Mouse (Mus musculus) layer of hippocampus, postnatal 14 days (tissue): Measurements from ENCODE around the gene Cacna1d. TPM values are rescaled to one million over a fixed set of nuclear protein-coding genes. Genes with fewer than 3 reads are reported as not detected.

Experiments used
- DNase-seq, 2 experiments: peaks; one replicate each; pipeline ENCODE4 v3.0.0; 2021 to 2022; ENCODE audit warnings: low spot score in 2 of 2, mixed read lengths in 1 of 2
- total RNA-seq, 2 experiments: library from RNA; stranded (reverse); gene quantifications; 2 replicates each; pipeline ENCODE4 v1.2.3; 2021

Cacna1d gene
- total RNA-seq, 2 experiments from 2014 or later = 49.8 to 56.7 TPM

DNA sequence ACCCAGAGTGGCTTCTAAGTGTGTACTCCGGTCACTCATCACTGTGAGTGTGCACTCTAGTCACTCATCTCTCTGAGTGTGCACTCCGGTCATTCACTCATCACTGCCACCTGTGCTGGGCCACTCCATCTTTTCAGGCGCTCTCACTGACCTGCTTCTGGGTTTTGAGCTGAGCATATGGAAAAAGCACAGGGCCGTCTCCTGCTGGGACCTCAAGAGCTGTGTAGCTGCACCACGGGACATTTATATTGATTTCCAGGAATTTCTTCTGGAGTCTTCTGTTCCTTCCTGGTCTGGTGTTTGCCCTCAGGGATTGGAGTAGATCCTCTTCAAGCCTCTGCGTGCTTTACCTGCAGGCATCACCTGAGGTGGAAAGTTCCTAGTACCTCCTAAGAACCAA, 269.2 kb downstream of the Cacna1d start:
- DNase-seq = no peak

- no peak for DNase-seq
Measured at GRCm38 (mm10) chr14:30219851-30220250, 271.4 kb downstream of the Cacna1d start.

DNA sequence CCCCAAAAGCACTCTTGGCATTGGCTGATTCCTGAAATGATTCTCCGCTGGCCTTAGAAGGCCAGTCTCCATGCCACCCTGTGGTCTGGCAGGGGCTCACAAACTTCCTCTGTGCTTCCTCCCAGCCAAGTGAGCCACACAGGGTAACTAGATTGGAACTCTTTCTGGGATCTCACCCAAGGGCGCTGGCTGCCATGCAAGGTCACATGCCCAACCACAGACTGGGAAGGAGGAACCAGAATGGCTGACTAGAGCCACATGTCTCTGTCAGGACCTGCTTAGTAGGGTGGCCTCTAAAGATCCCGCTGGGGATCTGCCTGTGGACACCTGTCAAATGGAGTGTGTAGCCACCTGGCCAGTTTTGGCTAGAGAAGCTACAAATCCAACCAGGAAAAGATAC, 273.1 kb downstream of the Cacna1d start:
- DNase-seq = peak; percentile 57 to 83

- DNase-seq = no peak
Measured at GRCm38 (mm10) chr14:30217124-30217523, 274.1 kb downstream of the Cacna1d start.

- peak in 1 of 2 experiments; percentile 53 for DNase-seq
Measured at GRCm38 (mm10) chr14:30208156-30208555, 283.1 kb downstream of the Cacna1d start.

DNA sequence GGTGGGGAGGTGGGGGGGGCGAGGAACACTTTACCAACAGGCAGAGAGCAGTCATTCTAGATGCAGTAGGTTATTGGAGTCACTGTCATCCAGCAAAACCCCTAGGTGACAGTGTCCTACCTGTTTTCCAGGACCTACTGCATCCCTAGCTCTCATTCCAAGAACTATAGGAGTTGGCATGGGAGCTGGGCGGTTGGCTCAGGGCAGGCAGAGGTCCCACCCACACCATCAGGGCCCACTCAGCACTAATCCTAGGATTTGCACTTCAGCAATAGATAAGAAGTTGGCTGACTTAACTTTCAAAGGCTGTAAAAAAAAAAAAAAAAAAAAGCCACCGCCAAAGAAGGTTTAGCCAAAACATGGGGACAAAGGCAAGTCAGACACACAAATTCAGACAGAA, 285.4 kb downstream of the Cacna1d start:
- no peak for DNase-seq

GRCm38 (mm10) chr14:30204526-30204925, 286.7 kb downstream of the Cacna1d start:
- no peak for DNase-seq

- DNase-seq = no peak
Measured at GRCm38 (mm10) chr14:30200310-30200709, 290.9 kb downstream of the Cacna1d start.

DNA sequence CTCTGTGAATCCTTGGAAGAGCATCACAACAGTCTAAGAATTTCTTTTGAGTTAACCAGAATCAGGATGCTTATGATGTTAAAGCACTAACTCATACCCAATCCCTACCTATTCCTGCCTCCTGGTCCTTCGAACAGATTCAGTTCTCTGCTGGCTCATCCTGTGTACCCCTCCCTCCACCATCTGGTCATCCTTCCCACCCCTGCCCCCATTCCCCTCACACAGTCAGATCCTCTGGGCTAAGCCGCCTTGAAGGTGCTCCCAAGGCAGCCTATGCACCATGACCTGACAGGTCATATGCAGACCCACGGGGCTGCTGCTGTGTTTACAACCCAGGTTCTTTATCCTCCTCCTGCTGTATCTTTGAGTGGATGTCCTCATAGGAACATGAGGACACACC, 292.4 kb downstream of the Cacna1d start:
- DNase-seq = no peak

DNA sequence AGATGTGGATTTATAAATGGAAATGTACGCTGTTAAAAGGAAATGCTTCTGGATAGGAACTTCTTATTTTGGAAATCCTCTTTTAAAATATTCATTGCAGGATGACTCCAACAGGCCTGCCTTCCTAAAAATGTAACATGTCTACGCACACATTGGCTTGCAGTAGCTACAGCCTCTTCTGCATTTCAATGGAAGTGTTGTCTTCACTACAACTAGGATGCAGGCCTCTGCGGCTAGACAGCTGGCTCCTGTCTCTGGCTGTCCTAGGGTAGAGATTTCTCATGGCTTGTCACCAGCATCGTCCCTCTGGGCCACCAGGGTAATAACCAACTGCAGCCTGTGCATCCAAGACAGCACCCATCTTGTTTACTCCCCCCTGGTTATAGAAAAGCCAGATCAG, 293.1 kb downstream of the Cacna1d start:
- no peak for DNase-seq

GRCm38 (mm10) chr14:30196959-30197358, 294.3 kb downstream of the Cacna1d start:
- DNase-seq = no peak

DNA sequence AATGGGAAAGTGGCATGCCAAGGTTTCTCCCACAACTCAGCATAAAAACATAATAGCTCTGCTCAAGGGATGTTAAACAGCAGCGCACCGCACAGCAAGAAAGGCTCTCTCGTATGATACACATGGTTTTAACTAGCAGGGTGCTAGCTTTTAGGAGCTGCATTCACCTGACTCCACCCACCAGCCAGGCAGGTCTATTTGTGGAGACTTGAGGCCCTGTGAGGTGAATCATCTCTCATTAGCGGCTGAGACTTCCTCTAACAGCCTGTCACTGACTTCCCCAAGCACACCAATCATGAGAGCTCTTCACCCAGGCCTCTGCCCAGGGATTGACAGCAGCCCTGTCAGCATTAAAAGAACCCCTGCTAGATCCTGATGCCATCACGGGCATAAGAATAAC, 295.0 kb downstream of the Cacna1d start:
- no peak for DNase-seq

DNA sequence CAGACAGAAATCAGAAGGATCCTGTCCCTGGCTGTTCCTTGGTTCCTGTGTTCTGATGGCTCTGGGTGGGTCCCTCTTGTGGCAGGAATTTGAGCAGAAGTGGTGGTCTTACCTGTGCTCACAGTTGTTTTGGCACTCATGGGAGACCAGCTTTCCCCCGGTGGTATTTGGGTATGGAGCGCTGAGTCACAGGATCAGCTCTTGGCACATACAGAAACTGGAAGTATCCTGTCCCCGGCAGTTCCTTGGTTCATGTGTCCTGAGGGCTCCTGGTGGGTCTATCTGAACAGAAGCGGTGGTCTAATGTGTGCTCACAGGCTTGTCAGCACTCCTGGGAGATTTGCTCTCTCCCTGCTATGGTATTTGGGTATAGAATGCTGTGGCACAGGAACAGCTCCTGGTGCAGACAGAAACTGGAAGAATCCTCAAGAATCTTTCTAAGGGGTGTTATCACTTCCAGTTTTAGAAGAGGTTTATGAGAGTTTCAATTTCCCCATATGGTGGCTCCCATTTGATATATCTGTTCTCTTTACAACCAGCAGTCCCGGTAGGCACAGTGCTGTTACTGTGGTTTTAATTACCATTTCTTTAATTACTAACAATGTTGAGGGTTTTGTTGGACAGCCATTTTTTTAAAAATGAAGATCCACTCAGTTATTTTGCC, 300.8 kb downstream of the Cacna1d start:
- DNase-seq = no peak

DNA sequence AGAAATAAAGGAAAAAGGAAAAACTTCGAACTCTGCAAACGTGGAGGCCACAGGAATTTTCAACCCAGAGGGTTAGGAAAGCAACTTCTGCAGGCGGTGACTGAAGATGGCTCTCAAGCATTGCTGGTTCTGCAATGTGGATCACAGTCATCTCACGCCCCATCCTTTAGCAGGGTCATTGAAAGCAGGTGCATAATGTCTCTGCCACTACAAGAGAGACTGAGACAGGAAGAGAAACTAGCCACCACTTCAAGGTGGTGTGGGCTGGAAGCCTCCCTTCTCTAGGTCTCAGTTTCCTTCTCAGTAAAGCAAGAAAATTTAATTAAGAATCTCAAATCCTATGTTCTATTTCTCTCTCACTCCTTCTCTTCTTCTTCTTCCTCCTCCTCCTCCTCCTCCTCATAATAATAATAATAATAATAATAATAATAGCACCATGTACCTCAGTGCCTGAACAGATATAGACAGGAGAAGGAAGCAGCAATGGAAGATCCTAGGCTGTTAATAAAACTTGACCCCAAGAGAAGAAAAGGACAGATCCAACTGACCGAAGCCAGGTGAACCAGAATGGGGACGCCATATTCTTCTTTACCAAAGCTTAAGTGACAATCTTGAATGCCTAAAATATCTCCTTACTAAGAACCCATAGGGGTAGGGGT, 305.5 kb downstream of the Cacna1d start:
- no peak for DNase-seq

- no peak for DNase-seq
Measured at GRCm38 (mm10) chr14:30184445-30185152, 306.7 kb downstream of the Cacna1d start.

DNA sequence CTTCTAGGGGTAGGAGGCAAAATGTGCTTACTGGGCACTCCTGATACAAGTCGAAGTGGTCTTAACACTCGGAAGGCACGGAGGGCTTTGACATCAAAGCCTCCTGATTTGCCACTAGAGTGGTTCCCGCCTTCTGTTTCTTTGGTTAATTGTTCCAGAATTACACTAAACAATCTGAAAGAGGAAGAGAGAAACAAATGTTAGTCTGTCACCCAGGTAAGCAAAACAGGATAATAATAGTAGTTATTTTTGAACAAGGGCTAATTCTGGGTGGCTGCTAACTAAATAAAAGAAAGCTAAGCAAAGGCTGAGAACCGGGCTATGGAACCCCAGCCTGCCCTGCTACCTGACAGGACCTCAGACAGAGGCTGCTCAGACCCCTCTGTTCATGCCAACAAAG, 307.2 kb downstream of the Cacna1d start:
- no peak for DNase-seq

- no peak for DNase-seq
Measured at GRCm38 (mm10) chr14:30182624-30183524, 308.4 kb downstream of the Cacna1d start.

GRCm38 (mm10) chr14:30178306-30178705, 312.9 kb downstream of the Cacna1d start:
- no peak for DNase-seq

GRCm38 (mm10) chr14:30177850-30178249, 313.4 kb downstream of the Cacna1d start:
- DNase-seq = no peak

GRCm38 (mm10) chr14:30175362-30175761, 315.9 kb downstream of the Cacna1d start:
- no peak for DNase-seq
